Mouse (Mus musculus): Measurements from ENCODE around the gene Pllp. TPM values are rescaled to one million over a fixed set of nuclear protein-coding genes. Genes with fewer than 3 reads are reported as not detected.

Pllp gene
- polyA plus RNA-seq, 1 experiment = 0.60 TPM

DNA sequence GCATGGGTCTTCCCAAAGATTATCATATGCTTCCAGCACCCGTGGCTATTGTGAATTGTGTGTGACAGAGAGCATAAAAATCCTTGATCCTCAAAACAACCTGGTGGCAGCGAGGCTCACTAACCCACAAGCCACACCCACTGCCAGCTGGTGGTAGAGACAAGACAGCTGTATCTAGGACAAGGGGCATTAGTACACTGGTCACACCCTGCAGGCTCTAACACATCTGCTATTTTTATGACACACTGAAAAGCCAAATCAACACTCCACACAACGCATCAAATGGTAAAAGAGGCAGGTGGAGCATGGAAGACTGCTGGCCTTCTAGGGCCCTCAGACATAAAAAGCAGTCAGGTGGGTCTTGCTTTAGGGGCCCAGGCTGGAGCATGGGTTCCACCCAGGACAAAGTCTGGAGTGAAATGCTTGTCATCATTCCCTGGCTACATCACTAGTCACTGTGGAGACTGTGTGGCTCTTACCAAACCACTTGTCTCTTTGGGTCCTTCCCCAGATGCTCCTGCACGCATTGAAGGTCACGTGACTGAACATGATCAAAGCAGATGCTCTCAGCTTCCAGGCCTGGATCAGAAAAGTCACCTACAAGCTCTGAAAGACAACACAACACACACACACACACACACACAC, 37.9 kb upstream of the Pllp start:
- TF ChIP-seq CTCF (IDR thresholded peaks at IDR 0.05; ENCODE audit: borderline replicate concordance, insufficient read depth, low read length) (no peak), POLR2A (IDR thresholded peaks at IDR 0.05; ENCODE audit: low read depth, low read length) (no peak)
- H3K4me1 ChIP-seq (ENCODE audit: control insufficient read depth, insufficient read depth, low read length) = no peaks in the 10 kb centered on the region
- no peak overlapping the region for H3K4me3 ChIP-seq (ENCODE audit: insufficient read depth, low read length)
- no peak overlapping the region for H3K27ac ChIP-seq (ENCODE audit: insufficient read depth, low read length)

DNA sequence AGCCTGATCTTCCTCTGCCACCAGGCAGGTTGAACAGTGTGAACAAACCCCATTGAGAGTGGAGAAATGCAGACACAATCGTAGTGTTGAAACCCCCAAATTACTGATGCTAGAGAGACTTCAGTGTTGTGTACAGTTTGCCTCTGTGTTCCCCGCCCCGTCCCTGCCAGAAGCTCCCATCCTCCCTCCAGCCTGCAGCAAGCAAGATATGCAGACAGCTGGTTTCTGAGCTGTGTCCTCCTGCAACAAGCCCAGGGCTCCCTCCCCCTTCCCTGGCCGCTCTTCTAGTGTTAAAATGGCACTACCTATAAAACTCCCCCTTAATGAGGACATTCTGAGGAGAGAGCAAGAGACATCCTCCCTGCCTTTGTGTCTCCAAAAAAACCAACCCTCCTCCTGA, 33.2 kb upstream of the Pllp start:
- Histone ChIP-seq H3K4me1 (ENCODE audit: control insufficient read depth, insufficient read depth, low read length) (no peaks in the 10 kb centered on the region), H3K27ac (ENCODE audit: insufficient read depth, low read length) (no peak overlapping the region), H3K4me3 (ENCODE audit: insufficient read depth, low read length) (no peak overlapping the region)
- TF ChIP-seq CTCF (IDR thresholded peaks at IDR 0.05; ENCODE audit: borderline replicate concordance, insufficient read depth, low read length) = no peak

GRCm38 (mm10) chr8:94725998-94726397, 29.9 kb upstream of the Pllp start:
- TF ChIP-seq CTCF (IDR thresholded peaks at IDR 0.05; ENCODE audit: borderline replicate concordance, insufficient read depth, low read length) = no peak
- no peak for TF ChIP-seq POLR2A (IDR thresholded peaks at IDR 0.05; ENCODE audit: low read depth, low read length)
- Histone ChIP-seq H3K4me1 (ENCODE audit: control insufficient read depth, insufficient read depth, low read length) (no peaks in the 10 kb centered on the region), H3K4me3 (ENCODE audit: insufficient read depth, low read length) (no peak overlapping the region), H3K27ac (ENCODE audit: insufficient read depth, low read length) (no peak overlapping the region)

DNA sequence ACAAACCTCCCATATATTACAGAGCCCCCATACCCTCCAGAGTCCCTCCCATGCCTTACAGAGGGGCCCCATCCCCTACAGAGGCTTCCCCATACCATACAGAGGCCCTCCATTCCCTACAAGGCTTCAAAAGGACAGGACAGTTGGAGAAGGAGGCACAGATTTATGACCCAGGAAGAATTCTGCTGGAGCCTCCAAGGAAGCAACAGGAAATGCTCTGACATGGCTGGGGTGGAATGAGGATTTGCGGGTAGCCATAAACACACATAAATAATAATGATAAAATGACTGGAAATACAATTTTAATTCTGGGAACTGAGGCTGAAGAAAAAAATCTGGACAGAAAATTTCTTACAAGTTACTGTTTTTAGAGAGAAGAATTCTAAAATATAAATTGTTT, 20.8 kb upstream of the Pllp start:
- H3K27ac ChIP-seq (ENCODE audit: insufficient read depth, low read length) = no peak overlapping the region
- no peak overlapping the region for H3K4me3 ChIP-seq (ENCODE audit: insufficient read depth, low read length)
- no peaks in the 10 kb centered on the region for H3K4me1 ChIP-seq (ENCODE audit: control insufficient read depth, insufficient read depth, low read length)
- no peak for TF ChIP-seq CTCF (IDR thresholded peaks at IDR 0.05; ENCODE audit: borderline replicate concordance, insufficient read depth, low read length)
- no peak for TF ChIP-seq POLR2A (IDR thresholded peaks at IDR 0.05; ENCODE audit: low read depth, low read length)

GRCm38 (mm10) chr8:94715871-94716270, 19.8 kb upstream of the Pllp start:
- TF ChIP-seq POLR2A (IDR thresholded peaks at IDR 0.05; ENCODE audit: low read depth, low read length) (no peak), CTCF (IDR thresholded peaks at IDR 0.05; ENCODE audit: borderline replicate concordance, insufficient read depth, low read length) (no peak)
- no peak overlapping the region for H3K4me3 ChIP-seq (ENCODE audit: insufficient read depth, low read length)
- H3K27ac ChIP-seq (ENCODE audit: insufficient read depth, low read length) = no peak overlapping the region
- no peaks in the 10 kb centered on the region for H3K4me1 ChIP-seq (ENCODE audit: control insufficient read depth, insufficient read depth, low read length)

- Histone ChIP-seq H3K27ac (ENCODE audit: insufficient read depth, low read length) (no peak overlapping the region), H3K4me3 (ENCODE audit: insufficient read depth, low read length) (no peak overlapping the region), H3K4me1 (ENCODE audit: control insufficient read depth, insufficient read depth, low read length) (no peaks in the 10 kb centered on the region)
- TF ChIP-seq POLR2A (IDR thresholded peaks at IDR 0.05; ENCODE audit: low read depth, low read length) = no peak
Measured at GRCm38 (mm10) chr8:94714556-94714955, 18.5 kb upstream of the Pllp start.

DNA sequence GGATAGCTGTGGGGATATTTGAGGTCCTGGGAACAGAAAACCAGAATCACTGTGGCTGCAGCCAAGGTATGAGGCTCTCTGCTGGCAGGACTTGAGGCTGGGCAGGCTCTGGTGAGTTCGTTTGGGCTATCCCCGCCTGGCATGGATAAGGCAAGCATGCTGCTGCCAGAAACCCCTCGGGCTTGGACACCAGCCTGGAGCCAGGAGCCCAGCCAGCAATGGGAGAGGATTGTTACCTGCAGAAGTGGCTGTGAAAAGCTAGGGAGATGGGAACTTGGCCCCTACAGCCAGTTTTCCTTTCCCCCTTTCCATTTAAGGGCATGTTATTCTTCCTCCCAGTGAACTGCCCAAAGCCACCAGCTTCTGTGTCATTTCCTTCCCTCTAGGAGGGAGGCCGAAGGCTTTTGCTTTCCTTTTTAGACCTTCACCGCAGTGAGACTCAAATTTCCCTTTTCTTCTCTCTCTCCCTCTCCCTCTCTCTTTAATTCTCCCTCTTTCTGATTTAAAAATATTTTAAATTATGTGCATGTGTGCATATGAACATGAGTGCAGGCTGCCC, 15.2 kb upstream of the Pllp start:
- Histone ChIP-seq H3K4me3 (ENCODE audit: insufficient read depth, low read length) (no peak overlapping the region), H3K27ac (ENCODE audit: insufficient read depth, low read length) (peak overlapping the region; percentile 75), H3K4me1 (ENCODE audit: control insufficient read depth, insufficient read depth, low read length) (no peaks in the 10 kb centered on the region; the same call in 1 of the 2 replicates)
- TF ChIP-seq POLR2A (IDR thresholded peaks at IDR 0.05; ENCODE audit: low read depth, low read length) (no peak), CTCF (IDR thresholded peaks at IDR 0.05; ENCODE audit: borderline replicate concordance, insufficient read depth, low read length) (no peak)

- no peaks in the 10 kb centered on the region; the same call in 1 of the 2 replicates for H3K4me1 ChIP-seq (ENCODE audit: control insufficient read depth, insufficient read depth, low read length)
- no peak overlapping the region for H3K4me3 ChIP-seq (ENCODE audit: insufficient read depth, low read length)
- TF ChIP-seq CTCF (IDR thresholded peaks at IDR 0.05; ENCODE audit: borderline replicate concordance, insufficient read depth, low read length) = no peak
- H3K27ac ChIP-seq (ENCODE audit: insufficient read depth, low read length) = no peak overlapping the region
Measured at GRCm38 (mm10) chr8:94710336-94710735, 14.3 kb upstream of the Pllp start.

DNA sequence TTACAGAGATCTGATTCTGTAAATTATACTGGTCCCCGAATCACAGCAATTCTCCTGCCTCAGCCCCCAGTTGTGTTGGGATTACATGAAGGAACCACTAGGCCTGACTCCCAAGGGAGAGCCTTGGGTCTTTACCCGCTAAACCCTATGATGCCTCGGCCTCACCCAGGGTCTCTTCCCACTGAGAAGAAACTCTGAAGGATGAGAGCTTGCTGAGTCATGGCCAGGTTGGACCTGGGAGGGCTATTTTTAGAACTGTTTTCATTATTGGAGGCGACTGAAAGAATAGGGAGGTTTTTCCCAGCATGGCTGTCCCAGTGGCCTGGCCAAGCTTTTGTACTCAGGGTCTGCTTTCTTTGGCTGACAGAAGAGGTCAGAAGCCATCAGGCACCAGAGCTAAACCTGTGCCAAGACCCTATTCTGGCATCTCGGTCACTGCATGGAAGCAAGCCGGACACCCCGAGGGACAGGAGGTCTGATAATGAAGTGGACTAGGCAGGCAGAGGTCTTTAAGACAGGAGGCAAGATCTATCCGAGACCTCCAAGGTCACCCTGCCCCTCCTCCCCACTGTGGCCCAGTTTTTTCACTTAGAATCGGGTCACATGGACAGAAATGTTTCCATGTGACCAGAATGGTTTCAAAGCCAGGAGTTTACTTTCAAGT, 10.8 kb upstream of the Pllp start:
- Histone ChIP-seq H3K4me3 (ENCODE audit: insufficient read depth, low read length) (no peak overlapping the region), H3K4me1 (ENCODE audit: control insufficient read depth, insufficient read depth, low read length) (no peaks in the 10 kb centered on the region; the same call in 1 of the 2 replicates), H3K27ac (ENCODE audit: insufficient read depth, low read length) (no peak overlapping the region)
- no peak for TF ChIP-seq POLR2A (IDR thresholded peaks at IDR 0.05; ENCODE audit: low read depth, low read length)
- no peak for TF ChIP-seq CTCF (IDR thresholded peaks at IDR 0.05; ENCODE audit: borderline replicate concordance, insufficient read depth, low read length)

GRCm38 (mm10) chr8:94705581-94706245, 9.6 kb upstream of the Pllp start:
- no peak overlapping the region for H3K27ac ChIP-seq (ENCODE audit: insufficient read depth, low read length)
- TF ChIP-seq CTCF (IDR thresholded peaks at IDR 0.05; ENCODE audit: borderline replicate concordance, insufficient read depth, low read length) = no peak
- no peak for TF ChIP-seq POLR2A (IDR thresholded peaks at IDR 0.05; ENCODE audit: low read depth, low read length)
- no peaks in the 10 kb centered on the region; the same call in 1 of the 2 replicates for H3K4me1 ChIP-seq (ENCODE audit: control insufficient read depth, insufficient read depth, low read length)

More at GRCm38 (mm10) chr8:94705581-94706245, 9.6 kb upstream of the Pllp start:
- H3K4me3 ChIP-seq (ENCODE audit: insufficient read depth, low read length) = no peak overlapping the region

Measured in embryonic fibroblast, embryonic 13.5 days (primary cell).